7 mouse cellular contexts compared by ENCODE assay signal in genomic region chr13:32964989-32965811, GRCm38 (mm10). TPM values are rescaled to one million over a fixed set of nuclear protein-coding genes. Genes with fewer than 3 reads are reported as not detected.
DNase-seq lines count a peak whose midpoint lies in the region; ATAC-seq and TF ChIP-seq lines count a peak whose summit lies in the region.

Gene Serpinb6b, plus strand, starts transcription at chr13:32965209.

- H3K4me3 ChIP-seq in G1E (ENCODE audit: low read depth, low read length), result no peak within 1 kb of the TSS
- H3K4me3 ChIP-seq in hindbrain, embryonic 15.5 days, result peak within 1 kb of the TSS; percentile 17
- peak within 1 kb of the TSS; percentile 20 for H3K4me3 ChIP-seq in liver, embryonic 11.5 days (ENCODE audit: low read depth, low read length)
- H3K4me3 ChIP-seq in midbrain, postnatal 0 days (ENCODE audit: low read depth, low read length), result peak within 1 kb of the TSS; percentile 19; the same call in 1 of the 2 replicates

- 44% methylated on average over 16 of the region's 16 CpGs for WGBS in hindbrain, embryonic 15.5 days
- 29% methylated on average over 15 of the region's 16 CpGs for WGBS in liver, embryonic 11.5 days
- WGBS in midbrain, postnatal 0 days, result 48% methylated on average over 14 of the region's 16 CpGs

- peak within 1 kb of the TSS; percentile 47 for H3K4me2 ChIP-seq in hindbrain, embryonic 15.5 days
- peak within 1 kb of the TSS; percentile 49 for H3K4me2 ChIP-seq in liver, embryonic 11.5 days
- peak within 1 kb of the TSS; percentile 44 for H3K4me2 ChIP-seq in midbrain, postnatal 0 days (ENCODE audit: low read depth, low read length, poor library complexity, severe bottlenecking)

- no peak within 1 kb of the TSS for H3K27ac ChIP-seq in hindbrain, embryonic 15.5 days (replicated peaks)
- no peak within 1 kb of the TSS; the same call in 1 of the 2 replicates for H3K27ac ChIP-seq in liver, embryonic 11.5 days (ENCODE audit: low read depth, low read length)
- H3K27ac ChIP-seq in midbrain, postnatal 0 days (ENCODE audit: low read depth, low read length), result no peak within 1 kb of the TSS

- TF ChIP-seq CTCF in G1E (IDR thresholded peaks at IDR 0.05; ENCODE audit: low read depth, low read length), result no peak
- TF ChIP-seq CTCF in midbrain, postnatal 0 days (IDR thresholded peaks at IDR 0.05), result peak; percentile 42

- no peaks in the 10 kb centered on the region for H3K4me1 ChIP-seq in G1E (ENCODE audit: insufficient read depth, low read depth, low read length)
- H3K4me1 ChIP-seq in hindbrain, embryonic 15.5 days (replicated peaks), result no peaks in the 10 kb centered on the region
- H3K4me1 ChIP-seq in liver, embryonic 11.5 days (replicated peaks; ENCODE audit: control insufficient read depth, insufficient read depth, low read length), result peaks cover 25% of the 10 kb centered on the region
- H3K4me1 ChIP-seq in midbrain, postnatal 0 days (ENCODE audit: insufficient read depth, low read length), result no peaks in the 10 kb centered on the region

- no peaks in the 10 kb centered on the region for H3K36me3 ChIP-seq in G1E (replicated peaks)
- no peaks in the 10 kb centered on the region for H3K36me3 ChIP-seq in hindbrain, embryonic 15.5 days
- H3K36me3 ChIP-seq in liver, embryonic 11.5 days (ENCODE audit: control insufficient read depth, insufficient read depth, low read length), result no peaks in the 10 kb centered on the region
- H3K36me3 ChIP-seq in midbrain, postnatal 0 days (ENCODE audit: insufficient read depth, low read length), result no peaks in the 10 kb centered on the region

- peak; percentile 5 for DNase-seq in G1E (ENCODE audit: low spot score)
- peak; percentile 51 for DNase-seq in adrenal gland, postnatal 25 days
- DNase-seq in forelimb bud, embryonic 11.5 days (ENCODE audit: low read depth, low spot score), result peak; percentile 35
- DNase-seq in liver, embryonic 11.5 days (ENCODE audit: low spot score), result peak; percentile 47
- no peak for DNase-seq in midbrain, postnatal 0 days (ENCODE audit: low spot score)
- DNase-seq in testis, postnatal 14 days (ENCODE audit: low spot score), result peak; percentile 15

- H3K9ac ChIP-seq in hindbrain, embryonic 15.5 days, result no peak within 1 kb of the TSS
- H3K9ac ChIP-seq in liver, embryonic 11.5 days (ENCODE audit: low read depth, low read length), result peak within 1 kb of the TSS; percentile 26; the same call in 1 of the 2 replicates
- no peak within 1 kb of the TSS; the same call in 1 of the 2 replicates for H3K9ac ChIP-seq in midbrain, postnatal 0 days (replicated peaks; ENCODE audit: low read length, poor library complexity, severe bottlenecking)

- ATAC-seq in G1E (ENCODE audit: extremely low read depth, insufficient number of reproducible peaks, low FRiP score, poor library complexity, severe bottlenecking), result no peak
- ATAC-seq in hindbrain, embryonic 15.5 days (ENCODE audit: low FRiP score, low read depth), result no peak
- peak; percentile 26; the same call in 1 of the 2 replicates for ATAC-seq in liver, embryonic 11.5 days (replicated peaks; ENCODE audit: low FRiP score)
- ATAC-seq in midbrain, postnatal 0 days (ENCODE audit: low FRiP score), result peak; percentile 2; the same call in 1 of the 2 replicates

- no peaks in the 10 kb centered on the region for H3K9me3 ChIP-seq in G1E (replicated peaks)
- no peaks in the 10 kb centered on the region for H3K9me3 ChIP-seq in hindbrain, embryonic 15.5 days
- no peaks in the 10 kb centered on the region for H3K9me3 ChIP-seq in liver, embryonic 11.5 days (ENCODE audit: control insufficient read depth, low read length)
- H3K9me3 ChIP-seq in midbrain, postnatal 0 days (ENCODE audit: low read length), result no peaks in the 10 kb centered on the region

- peaks cover 19% of the 10 kb centered on the region for H3K27me3 ChIP-seq in G1E (ENCODE audit: insufficient read depth, low read length)
- H3K27me3 ChIP-seq in hindbrain, embryonic 15.5 days, result no peaks in the 10 kb centered on the region
- H3K27me3 ChIP-seq in liver, embryonic 11.5 days (replicated peaks; ENCODE audit: control insufficient read depth, insufficient read depth, low read length), result no peaks in the 10 kb centered on the region
- H3K27me3 ChIP-seq in midbrain, postnatal 0 days (ENCODE audit: insufficient read depth, low read length), result no peaks in the 10 kb centered on the region

RNA-seq across cellular contexts. Expression of gene Serpinb6b, which starts in this region (rescaled TPM):
- total RNA-seq in G1E (2014; fragmentation: Nextera tagmentation) (not detected in 2 replicates), G1E (2017) (0.05 TPM in 1 of 2 replicates, not detected in the other)
- not detected in 2 replicates for polyA plus RNA-seq in G1E (2012)
- total RNA-seq in adrenal gland, postnatal 25 days (2021), result 43.9 and 61.3 TPM in 2 replicates
- polyA plus RNA-seq in hindbrain, embryonic 15.5 days (2015; fragmentation: Nextera tagmentation; extraction: Ambion mirVana), result 2.0 and 2.6 TPM in 2 replicates
- 3.8 and 6.4 TPM in 2 replicates for polyA plus RNA-seq in liver, embryonic 11.5 days (2014; fragmentation: Nextera tagmentation; extraction: Ambion mirVana)
- 1.4 and 3.1 TPM in 2 replicates for total RNA-seq in midbrain, postnatal 0 days (2014; rRNA removed)
- polyA plus RNA-seq in midbrain, postnatal 0 days (2015; fragmentation: Nextera tagmentation; extraction: Ambion mirVana), result 2.5 and 3.1 TPM in 2 replicates

Comparison
In these comparisons a context has a peak if more than half of its experiments do, and no peak if none do; other contexts are left out.
1. RNA of gene Serpinb6b (total RNA-seq): 43.9 to 61.3 TPM in adrenal gland, postnatal 25 days; 1.4 to 3.1 TPM in midbrain, postnatal 0 days and 0.05 TPM in G1E; every median in the first group is over 10 times any median in the second.
2. Peak in DNase-seq in G1E; RNA of the gene not detected or under 1 TPM.
3. ATAC-seq: peak in liver, embryonic 11.5 days (single experiment) and midbrain, postnatal 0 days (single experiment); none in G1E (single experiment) and hindbrain, embryonic 15.5 days (single experiment).
4. Peak in every context shown above with its lines, with median percentiles within 50 percentile points of each other: H3K4me2 ChIP-seq.